Mouse (Mus musculus): Measurements from ENCODE around the gene Agpat4. TPM values are rescaled to one million over a fixed set of nuclear protein-coding genes. Genes with fewer than 3 reads are reported as not detected.
A peak's percentile ranks its signal among the peaks of the same experiment; 100 is the strongest.

Agpat4 gene
- polyA plus RNA-seq, 1 experiment: 11.5 TPM

DNA sequence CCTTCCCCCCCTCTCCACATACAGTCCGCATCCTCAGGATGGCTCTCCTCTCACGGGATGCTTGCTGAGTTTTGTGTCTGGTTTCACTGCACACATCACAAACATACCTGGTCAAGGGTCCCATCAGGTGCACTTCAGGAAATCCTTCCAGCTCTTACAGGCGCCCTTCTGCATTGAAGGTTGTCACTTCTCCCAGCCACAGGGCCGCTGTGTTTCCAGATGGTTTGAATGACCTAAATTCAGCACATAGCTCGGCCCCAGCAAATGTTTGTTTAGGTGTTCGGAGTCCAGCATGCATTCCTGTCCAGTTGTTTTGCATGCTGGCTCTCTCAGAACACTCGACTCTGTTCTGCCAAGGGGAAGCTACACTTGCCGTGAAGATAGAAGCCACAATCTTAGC lies 65.8 kb downstream of the Agpat4 start:
- Histone ChIP-seq H3K4me3 (ENCODE audit: control insufficient read depth, insufficient read depth, low read length) (no peak overlapping the region), H3K27me3 (ENCODE audit: control insufficient read depth, insufficient read depth, low read length) (no peaks in the 10 kb centered on the region), H3K36me3 (ENCODE audit: control insufficient read depth, insufficient read depth, low read length) (no peaks in the 10 kb centered on the region), H3K27ac (ENCODE audit: control insufficient read depth, insufficient read depth, low read length) (no peak overlapping the region), H3K4me1 (replicated peaks; ENCODE audit: control insufficient read depth, insufficient read depth, low read length) (no peaks in the 10 kb centered on the region)
- 93% methylated on average over 8 of the region's 8 CpGs for WGBS
- no peak for TF ChIP-seq POLR2A (IDR thresholded peaks at IDR 0.05; ENCODE audit: control insufficient read depth, extremely low read depth, insufficient read depth, low read length, poor library complexity)
- no peak for TF ChIP-seq CTCF (IDR thresholded peaks at IDR 0.05; ENCODE audit: borderline replicate concordance, control insufficient read depth, extremely low read depth, insufficient read depth, low read length, poor library complexity)
- DNase-seq: no peak

DNA sequence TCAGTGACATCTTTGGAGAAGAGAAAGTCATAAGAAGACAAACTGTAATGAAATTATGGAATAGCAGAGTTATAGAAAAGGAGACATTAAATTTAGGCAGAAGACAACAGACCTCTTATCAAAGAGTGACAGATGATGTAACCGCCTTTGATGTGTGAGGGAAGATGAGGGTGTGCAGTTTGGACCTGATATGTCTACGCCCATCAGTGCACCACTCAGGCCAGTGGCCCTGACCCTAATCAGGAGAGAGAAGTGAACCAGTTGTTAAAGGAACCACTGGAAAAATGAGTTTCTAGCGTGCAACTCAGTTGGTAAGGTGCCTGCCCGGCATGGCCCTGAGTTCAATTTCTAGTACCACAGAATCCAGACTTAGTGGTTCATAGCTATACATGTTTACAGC lies 67.4 kb downstream of the Agpat4 start:
- Histone ChIP-seq H3K27ac (ENCODE audit: control insufficient read depth, insufficient read depth, low read length) (no peak overlapping the region), H3K27me3 (ENCODE audit: control insufficient read depth, insufficient read depth, low read length) (no peaks in the 10 kb centered on the region), H3K4me3 (ENCODE audit: control insufficient read depth, insufficient read depth, low read length) (no peak overlapping the region), H3K36me3 (ENCODE audit: control insufficient read depth, insufficient read depth, low read length) (no peaks in the 10 kb centered on the region), H3K4me1 (replicated peaks; ENCODE audit: control insufficient read depth, insufficient read depth, low read length) (no peaks in the 10 kb centered on the region)
- TF ChIP-seq POLR2A (IDR thresholded peaks at IDR 0.05; ENCODE audit: control insufficient read depth, extremely low read depth, insufficient read depth, low read length, poor library complexity): no peak
- no peak for TF ChIP-seq CTCF (IDR thresholded peaks at IDR 0.05; ENCODE audit: borderline replicate concordance, control insufficient read depth, extremely low read depth, insufficient read depth, low read length, poor library complexity)
- DNase-seq: no peak
- 96% methylated on average over 4 of the region's 4 CpGs for WGBS

DNA sequence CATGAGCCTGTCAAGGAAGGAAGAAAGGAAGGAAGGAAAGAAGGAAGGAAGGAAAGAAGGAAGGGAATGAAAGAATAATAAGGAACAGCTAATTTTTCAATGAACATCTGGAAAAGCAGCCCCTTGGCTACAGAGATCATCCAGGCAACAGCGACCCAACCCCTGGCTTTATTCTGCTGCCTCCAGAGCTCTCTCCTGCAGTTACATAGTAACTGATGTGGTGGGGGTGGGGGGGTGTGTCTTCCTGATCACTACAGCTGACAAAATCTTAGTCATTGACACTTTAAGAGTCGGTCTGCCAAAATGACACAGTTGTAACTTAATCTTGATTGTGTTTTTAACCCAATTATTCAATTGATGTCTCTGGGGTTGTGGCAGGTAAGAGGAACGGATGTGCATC lies 67.8 kb downstream of the Agpat4 start:
- no peak overlapping the region for H3K27ac ChIP-seq (ENCODE audit: control insufficient read depth, insufficient read depth, low read length)
- H3K27me3 ChIP-seq (ENCODE audit: control insufficient read depth, insufficient read depth, low read length): no peaks in the 10 kb centered on the region
- no peak for DNase-seq
- no peaks in the 10 kb centered on the region for H3K4me1 ChIP-seq (replicated peaks; ENCODE audit: control insufficient read depth, insufficient read depth, low read length)
- H3K36me3 ChIP-seq (ENCODE audit: control insufficient read depth, insufficient read depth, low read length): no peaks in the 10 kb centered on the region
- TF ChIP-seq POLR2A (IDR thresholded peaks at IDR 0.05; ENCODE audit: control insufficient read depth, extremely low read depth, insufficient read depth, low read length, poor library complexity) (no peak), CTCF (IDR thresholded peaks at IDR 0.05; ENCODE audit: borderline replicate concordance, control insufficient read depth, extremely low read depth, insufficient read depth, low read length, poor library complexity) (no peak)
- 92% methylated on average over 3 of the region's 3 CpGs for WGBS
- H3K4me3 ChIP-seq (ENCODE audit: control insufficient read depth, insufficient read depth, low read length): no peak overlapping the region

DNA sequence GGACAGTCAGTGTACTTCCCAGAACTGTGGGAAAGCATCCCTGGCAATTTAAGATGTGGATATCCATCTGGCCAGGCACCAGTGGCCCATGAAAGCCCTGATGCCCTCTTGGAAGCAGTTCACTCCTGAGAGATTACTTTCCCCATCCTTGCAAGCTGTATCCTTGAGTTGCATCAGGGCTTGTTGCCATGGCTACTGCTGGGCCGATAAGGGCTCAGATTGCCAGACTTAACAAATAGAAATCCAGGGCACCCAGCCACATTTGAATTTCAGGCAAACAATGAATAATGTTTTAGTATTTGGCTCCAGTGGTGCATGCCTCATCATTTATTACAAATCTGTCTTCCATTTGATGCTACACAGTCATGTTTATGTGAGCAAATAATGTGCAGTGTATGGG lies 69.3 kb downstream of the Agpat4 start:
- 87% methylated on average over 1 of the region's 1 CpGs for whole genome bisulfite sequencing
- TF ChIP-seq POLR2A (IDR thresholded peaks at IDR 0.05; ENCODE audit: control insufficient read depth, extremely low read depth, insufficient read depth, low read length, poor library complexity): no peak
- TF ChIP-seq CTCF (IDR thresholded peaks at IDR 0.05; ENCODE audit: borderline replicate concordance, control insufficient read depth, extremely low read depth, insufficient read depth, low read length, poor library complexity): no peak
- H3K4me3 ChIP-seq (ENCODE audit: control insufficient read depth, insufficient read depth, low read length): no peak overlapping the region
- DNase-seq: no peak
- H3K4me1 ChIP-seq (replicated peaks; ENCODE audit: control insufficient read depth, insufficient read depth, low read length): no peaks in the 10 kb centered on the region
- no peak overlapping the region for H3K27ac ChIP-seq (ENCODE audit: control insufficient read depth, insufficient read depth, low read length)
- no peaks in the 10 kb centered on the region for H3K27me3 ChIP-seq (ENCODE audit: control insufficient read depth, insufficient read depth, low read length)
- no peaks in the 10 kb centered on the region for H3K36me3 ChIP-seq (ENCODE audit: control insufficient read depth, insufficient read depth, low read length)

GRCm38 (mm10) chr17:12195137-12195536 lies 76.6 kb downstream of the Agpat4 start:
- TF ChIP-seq CTCF (IDR thresholded peaks at IDR 0.05; ENCODE audit: borderline replicate concordance, control insufficient read depth, extremely low read depth, insufficient read depth, low read length, poor library complexity) (no peak), POLR2A (IDR thresholded peaks at IDR 0.05; ENCODE audit: control insufficient read depth, extremely low read depth, insufficient read depth, low read length, poor library complexity) (no peak)
- Histone ChIP-seq H3K27ac (ENCODE audit: control insufficient read depth, insufficient read depth, low read length) (no peak overlapping the region), H3K4me3 (ENCODE audit: control insufficient read depth, insufficient read depth, low read length) (peak overlapping the region; percentile 23; the same call in 1 of the 2 replicates), H3K27me3 (ENCODE audit: control insufficient read depth, insufficient read depth, low read length) (no peaks in the 10 kb centered on the region), H3K4me1 (replicated peaks; ENCODE audit: control insufficient read depth, insufficient read depth, low read length) (peaks cover 6% of the 10 kb centered on the region), H3K36me3 (ENCODE audit: control insufficient read depth, insufficient read depth, low read length) (no peaks in the 10 kb centered on the region)
- DNase-seq: no peak
- WGBS: 55% methylated on average over 5 of the region's 5 CpGs

- Histone ChIP-seq H3K36me3 (ENCODE audit: control insufficient read depth, insufficient read depth, low read length) (no peaks in the 10 kb centered on the region), H3K27me3 (ENCODE audit: control insufficient read depth, insufficient read depth, low read length) (no peaks in the 10 kb centered on the region), H3K4me1 (replicated peaks; ENCODE audit: control insufficient read depth, insufficient read depth, low read length) (peaks cover 6% of the 10 kb centered on the region), H3K4me3 (ENCODE audit: control insufficient read depth, insufficient read depth, low read length) (no peak overlapping the region), H3K27ac (ENCODE audit: control insufficient read depth, insufficient read depth, low read length) (no peak overlapping the region)
- 86% methylated on average over 10 of the region's 10 CpGs for WGBS
- DNase-seq: no peak
- no peak for TF ChIP-seq POLR2A (IDR thresholded peaks at IDR 0.05; ENCODE audit: control insufficient read depth, extremely low read depth, insufficient read depth, low read length, poor library complexity)
- no peak for TF ChIP-seq CTCF (IDR thresholded peaks at IDR 0.05; ENCODE audit: borderline replicate concordance, control insufficient read depth, extremely low read depth, insufficient read depth, low read length, poor library complexity)
Observed at GRCm38 (mm10) chr17:12195604-12196003, 77.1 kb downstream of the Agpat4 start.

GRCm38 (mm10) chr17:12199933-12200332 lies 81.4 kb downstream of the Agpat4 start:
- no peak overlapping the region for H3K4me3 ChIP-seq (ENCODE audit: control insufficient read depth, insufficient read depth, low read length)
- H3K27ac ChIP-seq (ENCODE audit: control insufficient read depth, insufficient read depth, low read length): no peak overlapping the region
- no peaks in the 10 kb centered on the region for H3K36me3 ChIP-seq (ENCODE audit: control insufficient read depth, insufficient read depth, low read length)
- TF ChIP-seq POLR2A (IDR thresholded peaks at IDR 0.05; ENCODE audit: control insufficient read depth, extremely low read depth, insufficient read depth, low read length, poor library complexity) (no peak), CTCF (IDR thresholded peaks at IDR 0.05; ENCODE audit: borderline replicate concordance, control insufficient read depth, extremely low read depth, insufficient read depth, low read length, poor library complexity) (no peak)
- H3K27me3 ChIP-seq (ENCODE audit: control insufficient read depth, insufficient read depth, low read length): no peaks in the 10 kb centered on the region
- H3K4me1 ChIP-seq (replicated peaks; ENCODE audit: control insufficient read depth, insufficient read depth, low read length): peaks cover 13% of the 10 kb centered on the region
- 90% methylated on average over 4 of the region's 4 CpGs for WGBS
- DNase-seq: no peak
